Mouse (Mus musculus) heart, embryonic 11.5 days (tissue): ENCODE results near the gene Gtpbp1. TPM values are rescaled to one million over a fixed set of nuclear protein-coding genes. Genes with fewer than 3 reads are reported as not detected.
A peak's percentile ranks its signal among the peaks of the same experiment; 100 is the strongest.

Experiments
- ATAC-seq: fragments of 200-750 bp; cut with Nextera tagmentation; replicated peaks from 2 replicates; pipeline ENCODE4 v1.8.0; 2017; ENCODE audit warnings: moderate library complexity; ENCODE audit not compliant: insufficient number of reproducible peaks, low FRiP score, low TSS enrichment
- H3K27ac ChIP-seq: fragments of 300-500 bp; sonication (generic); 2 replicates; pipeline ENCODE4 v1.5.1; 2014; ENCODE audit warnings: mild to moderate bottlenecking, low read depth, low read length
- H3K27me3 ChIP-seq: fragments of 300-500 bp; sonication (generic); 2 replicates; pipeline ENCODE4 v1.6.1; 2014; ENCODE audit warnings: mild to moderate bottlenecking, low read length, mixed read lengths; ENCODE audit not compliant: control insufficient read depth, insufficient read depth
- H3K36me3 ChIP-seq: fragments of 300-500 bp; sonication (generic); 2 replicates; pipeline ENCODE4 v1.6.1; 2014; ENCODE audit warnings: mild to moderate bottlenecking, low read length, moderate library complexity, mixed read lengths; ENCODE audit not compliant: control insufficient read depth, insufficient read depth
- H3K4me1 ChIP-seq: fragments of 300-500 bp; sonication (generic); 2 replicates; pipeline ENCODE4 v1.6.1; 2014; ENCODE audit warnings: low read length; ENCODE audit not compliant: control insufficient read depth, insufficient read depth
- H3K4me2 ChIP-seq: fragments of 300-500 bp; sonication (generic); 2 replicates; pipeline ENCODE4 v1.6.1; 2014; ENCODE audit warnings: mild to moderate bottlenecking, moderate library complexity
- H3K4me3 ChIP-seq: fragments of 300-500 bp; sonication (generic); 2 replicates; pipeline ENCODE4 v1.5.1; 2014; ENCODE audit warnings: low read depth, low read length
- H3K9ac ChIP-seq: fragments of 300-500 bp; sonication (generic); 2 replicates; pipeline ENCODE4 v1.6.1; 2014; ENCODE audit warnings: mild to moderate bottlenecking, low read depth, low read length, moderate library complexity
- H3K9me3 ChIP-seq: fragments of 300-500 bp; sonication (generic); replicated peaks from 2 replicates; pipeline ENCODE4 v1.6.1; 2016; ENCODE audit warnings: low read length; ENCODE audit not compliant: control insufficient read depth
- WGBS: fragments of 180-500 bp; shearing (Covaris S2); extraction: QIAGEN DNeasy Blood & Tissue Kit; methylation state at CpG from one replicate; pipeline ENCODE4 v1.1.7; 2014; ENCODE audit not compliant: insufficient replicate concordance; 5-methylcytosine and 5-hydroxymethylcytosine counted together
- polyA plus RNA-seq: library from polyadenylated mRNA; unstranded; fragments of >200 nt; fragmentation: Nextera tagmentation; extraction: Ambion mirVana; gene quantifications from 2 replicates; pipeline ENCODE4 v1.2.1, GENCODE M21; 2014

Gtpbp1 gene
- polyA plus RNA-seq, 1 experiment from 2014 or later: 22.7 TPM

GRCm38 (mm10) chr15:79747998-79748397, 57.4 kb downstream of the Gtpbp1 start:
- no peak overlapping the region for H3K9ac ChIP-seq
- H3K4me3 ChIP-seq: no peak overlapping the region
- H3K4me2 ChIP-seq: no peak overlapping the region
- H3K36me3 ChIP-seq: no peaks in the 10 kb centered on the region; the same call in 1 of the 2 replicates
- no peaks in the 10 kb centered on the region for H3K9me3 ChIP-seq
- no peaks in the 10 kb centered on the region for H3K4me1 ChIP-seq
- ATAC-seq: no peak
- WGBS: 58% methylated on average over 11 of the region's 11 CpGs
- no peak overlapping the region for H3K27ac ChIP-seq
- H3K27me3 ChIP-seq: no peaks in the 10 kb centered on the region

- 85% methylated on average over 7 of the region's 7 CpGs for WGBS
- Histone ChIP-seq H3K27ac (no peak overlapping the region), H3K4me3 (no peak overlapping the region), H3K27me3 (no peaks in the 10 kb centered on the region), H3K9ac (no peak overlapping the region), H3K4me2 (no peak overlapping the region), H3K36me3 (no peaks in the 10 kb centered on the region), H3K9me3 (no peaks in the 10 kb centered on the region), H3K4me1 (no peaks in the 10 kb centered on the region)
- no peak for ATAC-seq
Observed at GRCm38 (mm10) chr15:79749162-79749561, 58.5 kb downstream of the Gtpbp1 start.

- H3K9me3 ChIP-seq: no peaks in the 10 kb centered on the region
- no peak for ATAC-seq
- H3K36me3 ChIP-seq: no peaks in the 10 kb centered on the region
- H3K27ac ChIP-seq: no peak overlapping the region
- no peak overlapping the region for H3K4me2 ChIP-seq
- H3K4me3 ChIP-seq: no peak overlapping the region
- 84% methylated on average over 8 of the region's 8 CpGs for WGBS
- no peak overlapping the region for H3K9ac ChIP-seq
- no peaks in the 10 kb centered on the region for H3K4me1 ChIP-seq
- H3K27me3 ChIP-seq: no peaks in the 10 kb centered on the region
Observed at GRCm38 (mm10) chr15:79750266-79750665, 59.6 kb downstream of the Gtpbp1 start.

GRCm38 (mm10) chr15:79751772-79752171, 61.1 kb downstream of the Gtpbp1 start:
- no peak for ATAC-seq
- Histone ChIP-seq H3K27ac (no peak overlapping the region), H3K4me1 (no peaks in the 10 kb centered on the region), H3K9me3 (no peaks in the 10 kb centered on the region), H3K36me3 (no peaks in the 10 kb centered on the region), H3K4me3 (no peak overlapping the region), H3K9ac (no peak overlapping the region), H3K4me2 (no peak overlapping the region), H3K27me3 (no peaks in the 10 kb centered on the region)
- WGBS: 74% methylated on average over 17 of the region's 17 CpGs

GRCm38 (mm10) chr15:79752742-79753419, 62.2 kb downstream of the Gtpbp1 start:
- H3K4me1 ChIP-seq: no peaks in the 10 kb centered on the region
- no peak overlapping the region for H3K9ac ChIP-seq
- ATAC-seq: no peak
- H3K27me3 ChIP-seq: no peaks in the 10 kb centered on the region
- H3K9me3 ChIP-seq: no peaks in the 10 kb centered on the region
- H3K27ac ChIP-seq: no peak overlapping the region
- no peak overlapping the region for H3K4me3 ChIP-seq
- H3K36me3 ChIP-seq: no peaks in the 10 kb centered on the region
- WGBS: 23% methylated on average over 11 of the region's 11 CpGs
- no peak overlapping the region for H3K4me2 ChIP-seq

GRCm38 (mm10) chr15:79753420-79753752, 62.7 kb downstream of the Gtpbp1 start:
- H3K4me2 ChIP-seq: no peak overlapping the region
- ATAC-seq: peak; percentile 47; the same call in 1 of the 2 replicates
- H3K27me3 ChIP-seq: no peaks in the 10 kb centered on the region
- H3K36me3 ChIP-seq: no peaks in the 10 kb centered on the region
- H3K4me1 ChIP-seq: no peaks in the 10 kb centered on the region
- H3K4me3 ChIP-seq: no peak overlapping the region
- H3K27ac ChIP-seq: no peak overlapping the region
- no peaks in the 10 kb centered on the region for H3K9me3 ChIP-seq
- WGBS: 74% methylated on average over 3 of the region's 3 CpGs
- no peak overlapping the region for H3K9ac ChIP-seq

GRCm38 (mm10) chr15:79753873-79754272, 63.2 kb downstream of the Gtpbp1 start:
- Histone ChIP-seq H3K36me3 (no peaks in the 10 kb centered on the region), H3K9ac (no peak overlapping the region), H3K9me3 (no peaks in the 10 kb centered on the region), H3K4me1 (no peaks in the 10 kb centered on the region), H3K4me2 (no peak overlapping the region), H3K27ac (no peak overlapping the region), H3K27me3 (no peaks in the 10 kb centered on the region), H3K4me3 (no peak overlapping the region)
- ATAC-seq: no peak
- 54% methylated on average over 4 of the region's 4 CpGs for WGBS

GRCm38 (mm10) chr15:79755176-79755575, 64.5 kb downstream of the Gtpbp1 start:
- no peak overlapping the region for H3K4me3 ChIP-seq
- no peak overlapping the region for H3K27ac ChIP-seq
- no peaks in the 10 kb centered on the region for H3K9me3 ChIP-seq
- H3K9ac ChIP-seq: no peak overlapping the region
- no peaks in the 10 kb centered on the region for H3K27me3 ChIP-seq
- no peak; the same call in 1 of the 2 replicates for ATAC-seq
- H3K4me1 ChIP-seq: no peaks in the 10 kb centered on the region
- no peak overlapping the region for H3K4me2 ChIP-seq
- WGBS: 72% methylated on average over 4 of the region's 4 CpGs
- no peaks in the 10 kb centered on the region for H3K36me3 ChIP-seq

- Histone ChIP-seq H3K27me3 (no peaks in the 10 kb centered on the region), H3K4me1 (no peaks in the 10 kb centered on the region), H3K4me3 (no peak overlapping the region), H3K27ac (no peak overlapping the region), H3K4me2 (no peak overlapping the region), H3K9me3 (no peaks in the 10 kb centered on the region), H3K36me3 (no peaks in the 10 kb centered on the region), H3K9ac (no peak overlapping the region)
- ATAC-seq: no peak
- 78% methylated on average over 8 of the region's 8 CpGs for WGBS
Observed at GRCm38 (mm10) chr15:79755977-79756625, 65.5 kb downstream of the Gtpbp1 start.
